Mouse (Mus musculus): ENCODE measurements at regions not wholly inside any gene's neighbourhood (a gene's known extent, or its start where the extent isn't known, plus 50 kb on each side); places are given as distances from the start of the nearest gene placed in this dataset.

DNA sequence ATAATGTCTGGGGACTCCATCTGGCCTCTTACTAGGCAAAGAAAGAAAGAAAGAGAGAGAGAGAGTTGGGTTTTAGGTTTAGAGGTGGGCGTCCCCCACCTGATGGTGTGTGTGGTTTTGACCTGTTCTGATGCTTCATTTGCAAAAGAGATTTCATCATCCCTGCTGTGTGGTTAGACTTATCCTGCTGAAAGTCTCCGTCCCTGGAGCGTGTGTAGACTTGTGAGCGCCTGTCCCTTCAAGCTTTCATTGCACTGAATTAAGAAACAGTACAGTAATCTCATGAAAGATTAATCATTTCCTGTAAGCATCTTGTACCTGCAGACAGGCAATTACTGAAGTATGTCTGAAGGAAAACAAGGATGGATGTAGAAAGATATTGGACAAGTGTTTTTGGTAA, 2244.1 kb downstream of the 4930444P10Rik start:
- 80% methylated on average over 4 of the region's 4 CpGs for WGBS
- no peaks in the 10 kb centered on the region for H3K4me1 ChIP-seq (ENCODE audit: control insufficient read depth, insufficient read depth, low read length)
- no peak for DNase-seq (ENCODE audit: extremely low read depth, low read depth, low spot score)
- H3K36me3 ChIP-seq (ENCODE audit: control insufficient read depth, insufficient read depth, low read length) = no peaks in the 10 kb centered on the region
- no peak for TF ChIP-seq CTCF (IDR thresholded peaks at IDR 0.05; ENCODE audit: low read depth, low read length)
- no peak for TF ChIP-seq POLR2A (IDR thresholded peaks at IDR 0.05; ENCODE audit: extremely low read depth, insufficient read depth, low read length)
- H3K9ac ChIP-seq (ENCODE audit: low read depth, low read length) = no peak overlapping the region
- H3K4me3 ChIP-seq (ENCODE audit: insufficient read depth, low read depth, low read length) = no peak overlapping the region
- no peaks in the 10 kb centered on the region for H3K79me2 ChIP-seq (ENCODE audit: control insufficient read depth, insufficient read depth, low read length)
- H3K27ac ChIP-seq (replicated peaks; ENCODE audit: insufficient read depth, low read depth, low read length) = no peak overlapping the region
- no peaks in the 10 kb centered on the region for H3K27me3 ChIP-seq (ENCODE audit: control insufficient read depth, insufficient read depth, low read length)

DNA sequence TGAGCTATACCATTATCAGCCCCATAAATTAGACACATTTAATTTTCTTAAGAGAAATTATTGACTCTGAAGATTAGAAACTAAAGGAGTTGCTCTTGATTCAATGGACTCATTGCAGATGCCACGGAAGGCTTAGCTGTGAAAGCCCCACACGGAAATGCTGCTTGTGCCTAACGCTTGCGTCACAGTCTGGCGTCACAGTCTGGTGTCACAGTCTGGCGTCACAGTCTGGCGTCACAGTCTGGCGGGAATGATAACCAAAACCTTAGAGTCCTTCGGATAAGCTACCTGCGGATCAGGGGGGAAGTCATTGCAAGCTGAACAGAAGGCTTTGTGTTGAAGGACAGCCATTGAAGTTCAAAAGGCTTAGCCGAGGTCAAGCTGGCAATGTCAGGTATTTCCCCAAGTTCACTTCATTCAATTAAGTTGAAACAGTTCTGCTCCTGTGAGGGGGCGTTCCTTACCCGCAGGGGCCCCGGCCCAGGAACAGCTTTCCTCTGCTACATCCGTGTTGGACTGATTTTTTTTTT, 2246.7 kb downstream of the 4930444P10Rik start:
- Histone ChIP-seq H3K79me2 (ENCODE audit: control insufficient read depth, insufficient read depth, low read length) (no peaks in the 10 kb centered on the region), H3K9ac (ENCODE audit: low read depth, low read length) (no peak overlapping the region), H3K27me3 (ENCODE audit: control insufficient read depth, insufficient read depth, low read length) (no peaks in the 10 kb centered on the region), H3K36me3 (ENCODE audit: control insufficient read depth, insufficient read depth, low read length) (no peaks in the 10 kb centered on the region), H3K4me3 (ENCODE audit: insufficient read depth, low read depth, low read length) (no peak overlapping the region), H3K4me1 (ENCODE audit: control insufficient read depth, insufficient read depth, low read length) (no peaks in the 10 kb centered on the region), H3K27ac (replicated peaks; ENCODE audit: insufficient read depth, low read depth, low read length) (no peak overlapping the region)
- no peak for DNase-seq (ENCODE audit: extremely low read depth, low read depth, low spot score)
- no peak for TF ChIP-seq POLR2A (IDR thresholded peaks at IDR 0.05; ENCODE audit: extremely low read depth, insufficient read depth, low read length)
- no peak for TF ChIP-seq CTCF (IDR thresholded peaks at IDR 0.05; ENCODE audit: low read depth, low read length)
- 75% methylated on average over 15 of the region's 15 CpGs for WGBS

DNA sequence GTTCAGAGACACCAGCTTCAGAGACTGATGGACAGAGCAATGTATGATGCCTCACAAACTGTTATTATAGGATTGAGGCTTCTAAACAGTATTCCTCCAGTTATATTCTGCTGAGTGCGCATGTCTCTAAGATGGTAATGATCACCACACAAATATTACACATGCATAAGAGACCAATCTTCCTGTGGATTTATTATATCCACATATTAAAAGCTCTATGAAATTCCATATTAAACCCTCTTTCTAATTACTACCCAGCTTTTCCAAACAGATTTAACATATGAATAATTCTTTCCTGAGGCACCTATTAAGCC, 2252.9 kb downstream of the 4930444P10Rik start:
- Histone ChIP-seq H3K27me3 (ENCODE audit: control insufficient read depth, insufficient read depth, low read length) (no peaks in the 10 kb centered on the region), H3K36me3 (ENCODE audit: control insufficient read depth, insufficient read depth, low read length) (no peaks in the 10 kb centered on the region), H3K27ac (replicated peaks; ENCODE audit: insufficient read depth, low read depth, low read length) (no peak overlapping the region), H3K9ac (ENCODE audit: low read depth, low read length) (no peak overlapping the region), H3K4me1 (ENCODE audit: control insufficient read depth, insufficient read depth, low read length) (no peaks in the 10 kb centered on the region), H3K79me2 (ENCODE audit: control insufficient read depth, insufficient read depth, low read length) (no peaks in the 10 kb centered on the region), H3K4me3 (ENCODE audit: insufficient read depth, low read depth, low read length) (no peak overlapping the region)
- 93% methylated on average over 1 of the region's 1 CpGs for WGBS
- no peak for DNase-seq (ENCODE audit: extremely low read depth, low read depth, low spot score)
- TF ChIP-seq CTCF (IDR thresholded peaks at IDR 0.05; ENCODE audit: low read depth, low read length) = no peak
- TF ChIP-seq POLR2A (IDR thresholded peaks at IDR 0.05; ENCODE audit: extremely low read depth, insufficient read depth, low read length) = no peak

DNA sequence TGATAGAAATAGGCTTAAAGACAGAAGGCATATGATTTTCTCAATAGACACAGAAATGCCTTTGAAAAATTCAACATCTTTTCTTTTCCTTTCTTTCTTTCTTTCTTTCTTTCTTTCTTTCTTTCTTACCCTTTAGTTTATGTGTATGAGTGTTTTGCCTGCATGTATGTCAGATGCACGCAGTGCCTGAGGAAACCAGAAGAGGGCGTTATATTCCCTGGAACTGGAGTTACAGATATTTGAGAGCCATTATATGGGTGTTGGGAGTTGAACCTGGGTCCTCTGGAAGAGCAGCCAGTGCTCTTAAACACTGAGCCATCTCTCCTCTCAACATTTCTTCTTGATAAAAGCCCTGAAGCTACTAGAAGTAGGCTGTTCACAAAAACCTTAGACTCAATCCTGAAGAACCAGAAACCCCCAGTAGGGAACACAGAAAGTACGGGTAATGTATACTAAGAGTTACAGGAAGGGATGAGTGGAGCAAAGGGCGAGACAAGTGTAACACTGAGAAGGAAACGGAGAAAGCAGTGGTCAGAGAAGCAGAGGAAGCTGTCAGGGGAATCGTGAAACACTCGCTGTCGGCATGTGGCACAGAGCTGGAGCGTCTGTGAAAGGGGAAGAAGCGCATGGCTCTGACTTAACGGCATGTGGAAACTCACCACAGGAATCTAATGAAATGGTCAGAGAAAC, 2253.4 kb downstream of the 4930444P10Rik start:
- no peaks in the 10 kb centered on the region for H3K4me1 ChIP-seq (ENCODE audit: control insufficient read depth, insufficient read depth, low read length)
- no peak overlapping the region for H3K4me3 ChIP-seq (ENCODE audit: insufficient read depth, low read depth, low read length)
- no peaks in the 10 kb centered on the region for H3K79me2 ChIP-seq (ENCODE audit: control insufficient read depth, insufficient read depth, low read length)
- no peak overlapping the region for H3K9ac ChIP-seq (ENCODE audit: low read depth, low read length)
- H3K27ac ChIP-seq (replicated peaks; ENCODE audit: insufficient read depth, low read depth, low read length) = no peak overlapping the region
- DNase-seq (ENCODE audit: extremely low read depth, low read depth, low spot score) = no peak
- H3K36me3 ChIP-seq (ENCODE audit: control insufficient read depth, insufficient read depth, low read length) = no peaks in the 10 kb centered on the region
- WGBS = 67% methylated on average over 11 of the region's 11 CpGs
- H3K27me3 ChIP-seq (ENCODE audit: control insufficient read depth, insufficient read depth, low read length) = no peaks in the 10 kb centered on the region
- no peak for TF ChIP-seq CTCF (IDR thresholded peaks at IDR 0.05; ENCODE audit: low read depth, low read length)
- TF ChIP-seq POLR2A (IDR thresholded peaks at IDR 0.05; ENCODE audit: extremely low read depth, insufficient read depth, low read length) = no peak

DNA sequence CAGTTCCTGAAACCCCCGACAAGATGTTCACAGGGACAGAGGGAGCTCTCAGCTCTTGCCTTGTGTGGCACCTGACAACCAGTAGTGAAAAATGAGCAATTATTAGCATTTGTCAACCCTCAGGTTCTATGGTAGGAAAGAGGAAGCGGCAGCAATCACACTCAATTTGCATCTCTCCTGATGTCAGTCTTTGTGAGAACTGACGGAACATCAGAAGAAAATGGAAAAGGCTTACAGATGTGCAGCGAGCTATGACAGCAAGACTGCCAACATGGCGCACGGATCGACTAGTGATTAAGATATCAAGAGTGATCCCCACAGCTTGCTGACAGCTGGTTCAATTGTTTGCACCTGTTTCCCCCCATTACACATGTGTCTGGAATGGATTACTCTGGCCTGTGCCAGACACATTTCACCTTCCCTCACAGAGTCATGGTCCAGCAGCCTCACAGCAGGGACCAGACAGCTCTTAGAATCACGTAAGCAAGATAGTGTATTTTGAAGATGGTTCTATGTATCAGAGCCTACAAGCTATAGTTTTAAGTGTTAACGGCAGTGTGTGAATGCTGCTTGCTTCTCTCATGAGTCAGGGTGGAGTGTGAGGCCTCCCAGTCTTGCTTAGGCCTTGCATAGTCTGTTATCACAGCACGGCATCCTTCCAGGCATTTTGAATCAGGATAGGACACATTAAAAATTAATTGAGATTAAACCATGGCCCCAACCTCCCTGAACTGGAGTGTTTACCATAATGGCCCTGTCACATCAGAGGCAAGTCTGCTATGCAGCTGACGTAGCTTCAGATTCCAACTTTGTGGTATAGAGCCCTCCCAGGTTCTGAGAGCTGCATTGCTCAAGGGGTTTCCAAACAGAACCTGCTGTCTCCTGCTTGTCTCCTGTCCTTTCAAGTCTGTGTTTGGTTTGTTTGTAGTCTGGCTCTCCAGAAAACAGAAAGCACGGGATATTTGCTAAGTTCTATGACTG, 2258.0 kb downstream of the 4930444P10Rik start:
- TF ChIP-seq POLR2A (IDR thresholded peaks at IDR 0.05; ENCODE audit: extremely low read depth, insufficient read depth, low read length) = no peak
- no peak for TF ChIP-seq CTCF (IDR thresholded peaks at IDR 0.05; ENCODE audit: low read depth, low read length)
- H3K27me3 ChIP-seq (ENCODE audit: control insufficient read depth, insufficient read depth, low read length) = no peaks in the 10 kb centered on the region
- no peak for DNase-seq (ENCODE audit: extremely low read depth, low read depth, low spot score)
- no peaks in the 10 kb centered on the region for H3K4me1 ChIP-seq (ENCODE audit: control insufficient read depth, insufficient read depth, low read length)
- no peak overlapping the region for H3K27ac ChIP-seq (replicated peaks; ENCODE audit: insufficient read depth, low read depth, low read length)
- H3K79me2 ChIP-seq (ENCODE audit: control insufficient read depth, insufficient read depth, low read length) = no peaks in the 10 kb centered on the region
- H3K36me3 ChIP-seq (ENCODE audit: control insufficient read depth, insufficient read depth, low read length) = no peaks in the 10 kb centered on the region
- H3K9ac ChIP-seq (ENCODE audit: low read depth, low read length) = no peak overlapping the region
- 86% methylated on average over 12 of the region's 12 CpGs for WGBS
- no peak overlapping the region for H3K4me3 ChIP-seq (ENCODE audit: insufficient read depth, low read depth, low read length)
